Mouse (Mus musculus): ENCODE data around the gene Car9.

GRCm38 (mm10) chr4:43553891-43554290, 47.1 kb downstream of the Car9 start:
- no peak for TF ChIP-seq CTCF (conservative IDR thresholded peaks at IDR 0.05 in 1 of 2, IDR thresholded peaks at IDR 0.05 in 1 of 2; ENCODE audit: low read depth in 2 of 2, low read length in 2 of 2)
- no peak for TF ChIP-seq NRF1 (IDR thresholded peaks at IDR 0.05; ENCODE audit: low read depth, low read length)
- TF ChIP-seq TBP (conservative IDR thresholded peaks at IDR 0.05; ENCODE audit: low read depth, low read length), result no peak

Data from CH12.LX (cell line).